Mouse (Mus musculus) heart, postnatal 10 days (tissue): ENCODE data around the gene Etv1. TPM values are rescaled to one million over a fixed set of nuclear protein-coding genes. Genes with fewer than 3 reads are reported as not detected.
"Not testable (repeated sequence)": the region's sequence is repeated elsewhere in the genome, so short reads cannot be mapped to it uniquely, and the experiment has no call there.

ENCODE experiments used
- DNase-seq, 2 experiments: peaks; one replicate each; pipeline ENCODE4 v3.0.0; 2021
- intact Hi-C: fragments of 180-260 bp; cut with DNase I; formaldehyde crosslinking; loops from one replicate; pipeline ENCODE4 v1.15.1; 2025
- total RNA-seq, 2 experiments: library from RNA; stranded (reverse); gene quantifications; 2 replicates each; pipeline ENCODE4 v1.2.3; 2021

Gene Etv1
- total RNA-seq, 2 experiments from 2014 or later, result 15.2 to 16.5 TPM

- intact Hi-C loops, result no loop called here
- DNase-seq, result no peak
Observed at GRCm38 (mm10) chr12:38814010-38814786, 35.0 kb downstream of the Etv1 start.

GRCm38 (mm10) chr12:38816235-38816634 is 37.1 kb downstream of the Etv1 start:
- DNase-seq, result no peak
- intact Hi-C loops, result no loop called here

- DNase-seq, result no peak
- intact Hi-C loops, result no loop called here
Observed at GRCm38 (mm10) chr12:38818320-38818719, 39.1 kb downstream of the Etv1 start.

- DNase-seq, result no peak
- intact Hi-C loops, result no loop called here
Observed at GRCm38 (mm10) chr12:38820642-38821041, 41.5 kb downstream of the Etv1 start.

- intact Hi-C loops, result no loop called here
- DNase-seq, result no peak
Observed at GRCm38 (mm10) chr12:38824405-38824804, 45.2 kb downstream of the Etv1 start.

- intact Hi-C loops, result no loop called here
- no peak for DNase-seq
Observed at GRCm38 (mm10) chr12:38832981-38833380, 53.8 kb downstream of the Etv1 start.

GRCm38 (mm10) chr12:38834581-38834980 is 55.4 kb downstream of the Etv1 start:
- intact Hi-C loops, result no loop called here
- DNase-seq, result no peak

- intact Hi-C loops, DNase-seq: not testable (repeated sequence)
Observed at GRCm38 (mm10) chr12:38834986-38835385, 55.8 kb downstream of the Etv1 start.

GRCm38 (mm10) chr12:38843801-38844295 is 64.7 kb downstream of the Etv1 start:
- peak; percentile 16 to 33 for DNase-seq
- intact Hi-C loops, result no loop called here

- no peak for DNase-seq
- intact Hi-C loops, result no loop called here
Observed at GRCm38 (mm10) chr12:38847500-38848261, 68.5 kb downstream of the Etv1 start.

- intact Hi-C loops, result no loop called here
- no peak for DNase-seq
Observed at GRCm38 (mm10) chr12:38849994-38850393, 70.8 kb downstream of the Etv1 start.

- DNase-seq, result no peak
- intact Hi-C loops, result no loop called here
Observed at GRCm38 (mm10) chr12:38854274-38854673, 75.1 kb downstream of the Etv1 start.

GRCm38 (mm10) chr12:38854751-38855150 is 75.6 kb downstream of the Etv1 start:
- intact Hi-C loops, result no loop called here
- no peak for DNase-seq

- intact Hi-C loops, result no loop called here
- DNase-seq, result no peak
Observed at GRCm38 (mm10) chr12:38859675-38860074, 80.5 kb downstream of the Etv1 start.

GRCm38 (mm10) chr12:38860168-38861115 is 81.3 kb downstream of the Etv1 start:
- no peak for DNase-seq
- intact Hi-C loops, result no loop called here

- intact Hi-C loops, result no loop called here
- no peak for DNase-seq
Observed at GRCm38 (mm10) chr12:38863395-38863794, 84.2 kb downstream of the Etv1 start.

- intact Hi-C loops, result no loop called here
Observed at GRCm38 (mm10) chr12:38863982-38864828, 85.0 kb downstream of the Etv1 start.

GRCm38 (mm10) chr12:38874470-38874995 is 95.4 kb downstream of the Etv1 start:
- intact Hi-C loops, result no loop called here
- no peak for DNase-seq

More at GRCm38 (mm10) chr12:38863982-38864828, 85.0 kb downstream of the Etv1 start:
- no peak for DNase-seq

GRCm38 (mm10) chr12:38904516-38904915 is 125.3 kb downstream of the Etv1 start:
- intact Hi-C loops, result no loop called here
- no peak for DNase-seq
